Mouse (Mus musculus): ENCODE results near the gene Zmpste24. TPM values are rescaled to one million over a fixed set of nuclear protein-coding genes. Genes with fewer than 3 reads are reported as not detected.
"Not testable (repeated sequence)": the region's sequence is repeated elsewhere in the genome, so short reads cannot be mapped to it uniquely, and the experiment has no call there.

Gene Zmpste24
- 10 to 100 TPM; 23.3 to 24.5 TPM for total RNA-seq (2021)
- long read RNA-seq, experiment 1, transcript Zmpste24-201 (10 exons, 3,429 nt) = major isoform, 30 of 39 reads
- long read RNA-seq, experiment 1, partial matches to known transcripts = 4 of 39 reads
- long read RNA-seq, experiment 1, other reads (novel, unspliced or antisense) = 5 of 39 reads
- long read RNA-seq, experiment 2, transcript Zmpste24-201 (10 exons, 3,429 nt) = major isoform, 34 of 36 reads
- long read RNA-seq, experiment 2, partial matches to known transcripts = 1 of 36 reads
- long read RNA-seq, experiment 2, other reads (novel, unspliced or antisense) = 1 of 36 reads

GRCm38 (mm10) chr4:121097650-121098378 lies at the start of gene Zmpste24:
Gene Zmpste24 (minus strand): TSS chr4:121098241.
- intact Hi-C loops (cut with DNase I) = loop anchor here (5.0 kb wide), 1 partner anchor 114 kb away; no protein-coding TSS in a partner anchor
- DNase-seq (ENCODE audit: low spot score in 2 of 2) = peak; percentile 93 to 95

- no peak for DNase-seq (ENCODE audit: low spot score in 2 of 2)
- intact Hi-C loops (cut with DNase I) = no loop called here
Observed at GRCm38 (mm10) chr4:121109126-121109525, 11.1 kb upstream of the Zmpste24 start, which contains the start of gene Tmco2. Gene Tmco2 (minus strand): TSS chr4:121109226.

DNA sequence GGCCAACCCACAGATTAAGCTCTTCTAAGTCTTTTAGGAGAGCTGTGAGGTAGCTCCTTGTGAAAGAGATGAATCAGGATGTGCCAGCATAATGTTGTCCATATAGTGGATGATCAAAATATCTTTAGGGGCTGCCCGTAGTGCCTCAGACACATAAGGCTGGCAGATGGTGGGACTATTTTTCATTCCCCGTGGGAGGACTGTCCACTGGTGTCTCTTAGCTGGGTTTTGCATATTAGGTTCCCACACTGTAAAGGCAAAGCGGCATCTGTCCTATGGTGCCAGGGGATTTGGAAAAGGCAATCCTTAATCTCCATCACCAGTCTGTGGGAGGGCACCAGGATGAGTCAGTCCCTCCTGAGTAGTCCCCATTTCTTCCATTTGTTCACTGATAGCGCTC lies 5.3 kb upstream of the Zmpste24 start:
- intact Hi-C loops (cut with DNase I) = no loop called here
- DNase-seq (ENCODE audit: low spot score in 2 of 2) = peak; percentile 52 to 60

DNA sequence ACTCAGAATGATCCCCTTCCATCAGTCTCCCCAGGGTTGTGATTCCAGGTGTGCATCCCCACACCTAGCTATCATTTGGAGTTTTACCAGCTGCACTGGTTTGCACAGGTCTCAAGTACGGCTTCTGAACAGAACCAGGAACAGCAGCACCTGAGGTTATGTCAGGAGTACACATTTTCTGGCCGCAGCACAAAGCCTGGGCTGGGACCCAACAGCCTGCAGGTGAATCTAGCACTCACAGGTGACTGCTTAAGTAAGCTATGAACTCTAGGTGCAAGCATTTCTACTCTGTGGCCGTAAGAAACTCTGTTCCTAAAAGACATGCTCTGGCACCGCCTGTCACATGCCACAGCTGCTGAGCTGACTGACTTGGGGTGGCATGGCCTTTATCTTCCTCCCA lies 7.8 kb downstream of the Zmpste24 start:
- no peak for DNase-seq (ENCODE audit: low spot score in 2 of 2)
- intact Hi-C loops (cut with DNase I) = no loop called here

GRCm38 (mm10) chr4:121088696-121089095 lies 9.3 kb downstream of the Zmpste24 start:
- no peak for DNase-seq (ENCODE audit: low spot score in 2 of 2)
- intact Hi-C loops (cut with DNase I) = no loop called here

DNA sequence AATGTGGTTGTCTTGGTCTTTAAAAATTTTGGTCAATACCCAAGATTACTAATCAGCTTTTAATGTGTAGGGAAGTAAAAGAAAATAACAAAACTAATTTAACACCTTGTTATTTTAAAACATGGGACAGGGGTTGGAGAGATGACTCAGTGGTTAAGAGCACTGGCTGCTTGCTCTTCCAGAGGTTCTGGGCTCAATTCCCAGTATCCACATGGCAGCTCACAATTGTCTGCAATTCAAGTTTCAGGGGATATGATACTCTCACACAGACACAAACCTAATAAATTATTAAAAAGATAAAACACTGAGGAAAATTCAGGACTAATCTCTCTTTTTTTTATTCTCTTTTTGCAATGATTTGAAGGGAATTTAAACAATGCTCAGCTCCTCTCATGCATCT lies 13.5 kb downstream of the Zmpste24 start:
- intact Hi-C loops (cut with DNase I) = no loop called here
- DNase-seq (ENCODE audit: low spot score in 2 of 2) = no peak

DNA sequence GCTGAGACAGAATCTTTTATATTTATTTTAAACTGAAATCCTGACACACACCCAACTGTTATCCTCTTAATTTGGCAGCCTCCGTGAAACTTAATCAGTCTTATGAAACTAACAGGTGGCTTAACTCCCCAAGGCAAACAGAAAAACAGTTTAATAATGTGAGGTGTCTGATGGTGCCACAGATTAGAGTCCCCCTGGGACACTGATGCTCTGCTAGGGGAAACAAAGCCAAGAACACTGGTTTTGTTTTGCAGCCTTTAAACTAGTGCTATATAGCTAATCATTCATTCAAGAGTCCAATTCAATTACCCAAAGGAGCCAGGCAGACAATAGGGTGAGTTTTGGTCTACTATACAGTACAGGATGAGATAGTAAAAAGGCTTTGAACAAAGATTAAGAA lies 17.6 kb downstream of the Zmpste24 start:
- intact Hi-C loops (cut with DNase I) = no loop called here
- no peak for DNase-seq (ENCODE audit: low spot score in 2 of 2)

DNA sequence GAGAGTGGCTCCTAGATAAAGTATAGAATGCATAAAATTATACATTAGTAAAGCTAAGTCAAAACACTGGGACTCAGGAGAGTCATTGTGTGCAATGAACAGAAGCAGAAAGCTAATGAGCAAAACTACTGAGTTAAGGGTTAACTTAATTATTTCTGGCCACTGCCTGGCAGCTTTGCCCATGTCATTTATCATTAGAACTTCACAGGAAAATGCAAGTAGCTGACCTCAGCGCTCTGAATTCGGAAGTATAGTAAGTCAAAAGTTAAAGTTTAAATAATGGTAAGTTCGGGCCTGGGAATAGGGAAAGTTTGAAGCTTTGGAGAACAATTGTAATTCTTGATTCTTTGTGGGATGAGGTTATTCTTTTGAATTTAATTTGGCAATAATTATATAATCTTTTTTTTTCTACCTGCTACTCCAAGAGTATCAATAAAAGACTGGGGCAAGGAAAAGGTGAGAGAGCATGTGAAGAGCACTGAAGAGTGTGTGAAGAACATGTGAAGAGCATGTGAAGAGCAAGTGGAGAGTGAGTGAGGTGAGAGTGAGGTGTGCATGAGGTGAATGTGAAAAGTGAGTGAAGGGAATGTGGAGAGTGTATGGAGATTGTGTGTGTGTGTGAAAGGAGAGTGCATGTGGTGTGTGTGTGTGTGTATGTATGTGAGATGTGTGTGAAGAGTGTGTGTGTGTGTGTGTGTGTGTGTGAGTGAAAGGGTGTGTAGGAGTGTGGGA lies 20.0 kb downstream of the Zmpste24 start:
- no peak for DNase-seq (ENCODE audit: low spot score in 2 of 2)
- intact Hi-C loops (cut with DNase I) = no loop called here

GRCm38 (mm10) chr4:121074250-121074649 lies 23.8 kb downstream of the Zmpste24 start:
- intact Hi-C loops (cut with DNase I) = no loop called here
- no peak for DNase-seq (ENCODE audit: low spot score in 2 of 2)

DNA sequence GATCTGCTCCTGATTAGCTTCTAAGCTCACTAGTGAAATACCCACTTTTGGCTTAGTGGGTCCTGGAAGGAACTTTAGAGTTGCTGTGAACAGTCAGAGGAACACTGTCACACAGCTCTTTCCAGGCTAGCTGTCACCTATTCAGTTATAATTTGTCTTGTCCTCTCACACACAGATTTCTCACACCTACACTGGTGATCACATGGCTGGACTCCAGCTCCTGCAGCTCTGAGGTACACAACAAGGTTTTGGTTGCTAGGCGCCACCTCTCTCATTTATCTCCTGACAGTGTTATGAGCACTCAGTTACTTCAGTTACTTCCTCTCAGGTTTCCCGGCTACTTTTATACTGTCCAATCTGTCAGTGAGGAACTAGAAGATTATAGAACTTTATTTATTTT lies 32.7 kb downstream of the Zmpste24 start:
- no peak for DNase-seq (ENCODE audit: low spot score in 2 of 2)
- intact Hi-C loops (cut with DNase I) = no loop called here

GRCm38 (mm10) chr4:121059218-121059617 lies 38.8 kb downstream of the Zmpste24 start:
- intact Hi-C loops (cut with DNase I); DNase-seq (ENCODE audit: low spot score in 2 of 2): not testable (repeated sequence)

- no peak for DNase-seq (ENCODE audit: low spot score in 2 of 2)
- intact Hi-C loops (cut with DNase I) = no loop called here
Observed at GRCm38 (mm10) chr4:121057032-121057431, 41.0 kb downstream of the Zmpste24 start.

DNA sequence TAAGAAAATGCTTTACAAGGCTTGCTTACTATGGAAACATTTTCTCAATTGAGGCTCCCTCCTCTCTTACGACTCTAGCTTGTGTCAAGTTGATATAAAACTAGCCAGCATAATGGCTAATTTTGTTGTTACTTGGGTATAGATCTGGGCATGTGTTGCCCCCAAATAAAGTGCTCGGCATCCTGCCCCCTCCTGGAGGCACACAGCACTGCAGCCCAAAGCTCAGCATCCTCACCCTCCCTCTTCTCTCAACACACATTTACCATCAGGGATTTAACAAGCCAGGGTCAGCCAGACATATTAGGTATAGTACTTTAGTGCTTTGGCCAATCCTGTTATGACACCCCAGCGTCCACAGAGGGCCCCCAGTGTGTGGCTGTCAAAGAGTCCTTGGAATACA lies 41.7 kb downstream of the Zmpste24 start:
- intact Hi-C loops (cut with DNase I) = no loop called here
- no peak for DNase-seq (ENCODE audit: low spot score in 2 of 2)

- DNase-seq (ENCODE audit: low spot score in 2 of 2) = peak in 1 of 2 experiments; percentile 37
- intact Hi-C loops (cut with DNase I) = no loop called here
Observed at GRCm38 (mm10) chr4:121052454-121053323, 45.4 kb downstream of the Zmpste24 start.

- DNase-seq (ENCODE audit: low spot score in 2 of 2) = no peak
- intact Hi-C loops (cut with DNase I) = no loop called here
Observed at GRCm38 (mm10) chr4:121051863-121052262, 46.2 kb downstream of the Zmpste24 start.

- intact Hi-C loops (cut with DNase I) = no loop called here
Observed at GRCm38 (mm10) chr4:121042946-121043345, 55.1 kb downstream of the Zmpste24 start.

DNA sequence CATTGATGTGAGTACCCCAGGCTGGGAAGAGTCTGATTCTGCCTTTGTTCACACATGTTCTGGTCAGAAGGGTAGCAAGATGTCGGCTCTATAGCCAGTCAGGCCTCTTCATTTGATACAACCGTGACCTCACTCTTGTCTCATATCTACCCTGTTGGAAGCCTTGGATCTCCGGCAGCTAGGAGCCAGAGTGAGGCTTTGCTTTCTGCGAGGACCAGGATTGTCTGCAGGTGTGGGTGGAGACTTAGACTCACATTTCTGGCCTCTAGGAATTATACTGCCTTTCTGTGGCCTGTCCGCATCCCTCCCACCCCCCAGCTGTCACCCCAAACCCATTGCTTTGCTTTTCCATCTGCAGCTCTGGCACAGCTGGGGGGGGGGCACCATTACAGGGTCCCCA lies 55.6 kb downstream of the Zmpste24 start:
- no peak for DNase-seq (ENCODE audit: low spot score in 2 of 2)
- intact Hi-C loops (cut with DNase I) = no loop called here

More at GRCm38 (mm10) chr4:121042946-121043345, 55.1 kb downstream of the Zmpste24 start:
- DNase-seq (ENCODE audit: low spot score in 2 of 2) = no peak

DNA sequence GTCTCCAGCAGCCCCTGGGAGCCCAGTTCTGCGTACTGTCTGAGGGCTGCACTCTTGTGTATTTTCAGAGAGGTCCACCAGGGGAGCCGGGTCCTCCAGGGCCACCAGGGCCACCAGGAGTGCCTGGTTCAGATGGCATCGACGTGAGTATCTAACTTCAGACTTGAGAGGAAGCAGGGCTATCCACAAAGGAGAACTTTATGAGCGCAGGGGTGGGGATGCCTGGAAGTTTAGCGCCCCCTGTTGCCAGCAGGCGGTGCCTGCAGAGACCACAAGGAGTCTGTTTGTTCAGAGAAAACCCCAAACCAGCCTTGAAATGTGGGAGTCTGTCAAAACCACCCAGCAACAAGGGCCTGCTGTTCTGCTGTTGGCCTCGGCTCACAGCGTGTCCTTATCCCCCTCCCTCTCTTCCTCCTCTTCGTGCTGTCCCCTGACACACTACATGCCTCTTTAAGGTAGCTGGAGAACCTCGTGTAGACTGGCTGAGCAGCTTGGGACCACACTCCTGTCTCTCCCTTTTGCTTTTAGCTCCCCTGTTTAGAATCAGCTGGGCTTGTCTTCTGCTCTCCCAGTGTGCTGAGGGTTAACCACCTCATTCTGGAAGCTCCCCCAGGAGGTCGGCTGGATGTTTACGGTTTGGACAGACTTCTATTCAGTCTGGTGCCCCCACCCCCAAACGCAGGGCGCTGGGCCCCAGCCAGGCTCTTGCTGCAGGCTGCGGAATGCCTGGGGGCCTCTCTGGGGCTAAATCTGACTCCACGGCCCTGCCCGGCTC lies 57.0 kb downstream of the Zmpste24 start:
- intact Hi-C loops (cut with DNase I) = no loop called here
- peak; percentile 74 to 91 for DNase-seq (ENCODE audit: low spot score in 2 of 2)
